Mouse (Mus musculus) embryonic facial prominence, embryonic 11.5 days (tissue): Measurements from ENCODE around the gene Slc17a7. TPM values are rescaled to one million over a fixed set of nuclear protein-coding genes. Genes with fewer than 3 reads are reported as not detected.

Experiments used
- ATAC-seq: fragments of 200-750 bp; cut with Nextera tagmentation; replicated peaks from 2 replicates; pipeline ENCODE4 v1.8.0; 2017; ENCODE audit warnings: low read depth; ENCODE audit not compliant: insufficient number of reproducible peaks, low FRiP score, low TSS enrichment
- DNase-seq: peaks from one replicate; pipeline ENCODE4 v3.0.0-alpha.2; 2015; ENCODE audit warnings: low spot score
- H3K27ac ChIP-seq: fragments of 300-500 bp; sonication (generic); replicated peaks from 2 replicates; pipeline ENCODE4 v1.5.1; 2014; ENCODE audit warnings: mild to moderate bottlenecking, low read depth, low read length, control low read depth
- H3K27me3 ChIP-seq: fragments of 300-500 bp; sonication (generic); 2 replicates; pipeline ENCODE4 v1.6.1; 2014; ENCODE audit warnings: mild to moderate bottlenecking, low read length, moderate library complexity, mixed read lengths; ENCODE audit not compliant: control insufficient read depth, insufficient read depth
- H3K36me3 ChIP-seq: fragments of 300-500 bp; sonication (generic); replicated peaks from 2 replicates; pipeline ENCODE4 v1.6.1; 2014; ENCODE audit warnings: low read depth, mild to moderate bottlenecking, low read length, moderate library complexity, mixed read lengths; ENCODE audit not compliant: control insufficient read depth, insufficient read depth
- H3K4me1 ChIP-seq: fragments of 300-500 bp; sonication (generic); 2 replicates; pipeline ENCODE4 v1.6.1; 2014; ENCODE audit warnings: low read length, mixed read lengths; ENCODE audit not compliant: control insufficient read depth, insufficient read depth
- H3K4me2 ChIP-seq: fragments of 300-500 bp; sonication (generic); 2 replicates; pipeline ENCODE4 v1.6.1; 2014; ENCODE audit warnings: low read depth, mild to moderate bottlenecking, control low read depth, low read length, moderate library complexity
- H3K4me3 ChIP-seq: fragments of 300-500 bp; sonication (generic); 2 replicates; pipeline ENCODE4 v1.5.1; 2014; ENCODE audit warnings: low read depth, low read length, control low read depth
- H3K9ac ChIP-seq: fragments of 300-500 bp; sonication (generic); replicated peaks from 2 replicates; pipeline ENCODE4 v1.6.1; 2014; ENCODE audit warnings: mild to moderate bottlenecking, control low read depth, low read length
- H3K9me3 ChIP-seq: fragments of 300-500 bp; sonication (generic); replicated peaks from 2 replicates; pipeline ENCODE4 v1.6.1; 2016; ENCODE audit warnings: mild to moderate bottlenecking, low read length, inconsistent platforms, mixed read lengths; ENCODE audit not compliant: control insufficient read depth
- WGBS: fragments of 180-500 bp; shearing (Covaris S2); extraction: QIAGEN DNeasy Blood & Tissue Kit; methylation state at CpG from one replicate; pipeline ENCODE4 v1.1.7; 2014; 5-methylcytosine and 5-hydroxymethylcytosine counted together
- polyA plus RNA-seq: library from polyadenylated mRNA; unstranded; fragments of >200 nt; fragmentation: Nextera tagmentation; extraction: Ambion mirVana; gene quantifications from 2 replicates; pipeline ENCODE4 v1.2.1, GENCODE M21; 2014

Slc17a7 gene
- polyA plus RNA-seq, 1 experiment from 2014 or later: 1.1 TPM

DNA sequence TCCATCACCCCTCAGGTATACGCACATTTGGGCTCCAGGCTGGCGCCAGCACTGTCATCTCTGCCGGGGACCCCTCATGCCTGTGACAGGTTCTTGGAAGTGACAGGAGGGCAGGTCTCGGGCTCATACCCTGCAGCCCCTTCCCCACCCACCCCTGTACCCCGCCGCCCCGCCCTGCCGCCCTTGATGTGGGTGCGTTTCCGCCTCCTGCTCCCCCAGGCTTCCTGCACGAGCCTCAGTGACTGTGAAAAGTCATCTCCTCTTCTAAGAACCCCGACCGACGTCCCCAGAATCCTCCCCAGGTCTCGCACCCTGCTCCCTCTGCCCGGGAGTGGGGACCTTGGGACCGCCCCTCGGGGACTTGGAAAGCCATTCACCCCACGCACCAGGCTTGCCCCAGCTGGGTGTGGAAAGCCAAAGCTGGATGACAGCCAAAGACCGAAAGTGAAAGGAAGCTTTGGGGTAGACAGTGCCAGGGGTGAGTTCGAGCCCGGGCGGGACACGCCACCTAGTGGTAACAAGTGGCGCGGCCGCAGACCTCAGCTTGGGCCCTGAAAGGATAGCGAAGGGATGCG is 27.7 kb upstream of the Slc17a7 start, which contains the start of the genes Gm45713 and Flt3l:
Gene Gm45713 (minus strand): TSS at position 239 of the 575 bp plus-strand sequence.
Gene Flt3l (minus strand): TSS at position 440 of the 575 bp plus-strand sequence.
- H3K9me3 ChIP-seq: no peaks in the 10 kb centered on the region
- H3K4me1 ChIP-seq: no peaks in the 10 kb centered on the region
- no peaks in the 10 kb centered on the region for H3K36me3 ChIP-seq
- H3K27ac ChIP-seq: no peak within 1 kb of the TSS
- H3K27me3 ChIP-seq: no peaks in the 10 kb centered on the region
- peak within 1 kb of the TSS; percentile 81 for H3K4me2 ChIP-seq
- ATAC-seq: peak; percentile 72
- peak within 1 kb of the TSS; percentile 43 for H3K4me3 ChIP-seq
- 3% methylated on average over 29 of the region's 29 CpGs for WGBS
- peak; percentile 88 for DNase-seq
- H3K9ac ChIP-seq: peak within 1 kb of the TSS; percentile 67

DNA sequence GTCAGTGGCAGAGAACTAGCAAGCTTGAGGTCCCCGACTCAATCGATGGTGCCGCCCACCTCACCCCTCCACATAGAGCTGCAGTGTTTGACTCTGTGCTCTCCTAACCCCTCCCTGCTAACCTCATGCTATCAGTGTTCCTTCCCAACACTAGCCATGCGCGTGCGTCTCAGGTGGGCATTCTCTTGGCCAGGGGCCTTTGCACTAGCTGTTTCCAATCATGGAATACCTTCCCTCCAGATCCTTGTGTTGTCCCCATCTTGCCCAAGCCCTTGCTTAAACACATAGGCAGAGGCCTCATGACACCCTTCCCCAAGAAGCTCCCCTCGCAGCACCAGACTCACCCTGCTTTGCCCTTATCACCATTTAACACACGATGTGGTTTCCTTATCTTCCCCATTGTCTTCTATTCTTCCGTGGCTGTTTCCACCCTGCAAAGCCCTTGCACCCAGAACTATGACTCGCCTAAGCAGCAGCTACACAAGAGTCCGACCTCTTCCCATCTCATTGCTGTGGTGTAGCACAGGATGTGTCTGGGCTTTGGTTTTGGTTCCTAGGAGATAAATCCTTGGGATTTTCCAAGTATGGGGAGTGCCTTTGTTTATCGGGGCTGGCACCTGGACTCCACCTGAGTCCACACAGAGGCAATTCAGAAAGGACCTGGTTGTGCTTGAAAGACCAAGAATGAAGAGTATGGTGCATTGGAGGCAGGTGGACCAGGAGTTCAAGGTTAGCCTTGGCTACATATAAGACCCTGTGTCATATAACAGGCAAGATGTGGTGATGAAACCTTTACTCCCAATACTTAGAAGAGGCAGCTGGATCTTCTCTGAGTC is 26.4 kb upstream of the Slc17a7 start:
- Histone ChIP-seq H3K27me3 (no peaks in the 10 kb centered on the region), H3K4me2 (no peak overlapping the region), H3K4me1 (no peaks in the 10 kb centered on the region), H3K9ac (no peak overlapping the region), H3K27ac (no peak overlapping the region), H3K4me3 (no peak overlapping the region), H3K9me3 (no peaks in the 10 kb centered on the region), H3K36me3 (no peaks in the 10 kb centered on the region; the same call in 1 of the 2 replicates)
- WGBS: 82% methylated on average over 12 of the region's 12 CpGs
- ATAC-seq: no peak
- DNase-seq: no peak

- DNase-seq: no peak
- Histone ChIP-seq H3K4me1 (no peaks in the 10 kb centered on the region), H3K9me3 (no peaks in the 10 kb centered on the region), H3K4me3 (no peak overlapping the region), H3K9ac (no peak overlapping the region), H3K4me2 (no peak overlapping the region), H3K27me3 (no peaks in the 10 kb centered on the region), H3K27ac (no peak overlapping the region), H3K36me3 (no peaks in the 10 kb centered on the region; the same call in 1 of the 2 replicates)
- WGBS: 55% methylated on average over 1 of the region's 1 CpGs
- no peak for ATAC-seq
Measured at GRCm38 (mm10) chr7:45138403-45138802, 25.3 kb upstream of the Slc17a7 start.

DNA sequence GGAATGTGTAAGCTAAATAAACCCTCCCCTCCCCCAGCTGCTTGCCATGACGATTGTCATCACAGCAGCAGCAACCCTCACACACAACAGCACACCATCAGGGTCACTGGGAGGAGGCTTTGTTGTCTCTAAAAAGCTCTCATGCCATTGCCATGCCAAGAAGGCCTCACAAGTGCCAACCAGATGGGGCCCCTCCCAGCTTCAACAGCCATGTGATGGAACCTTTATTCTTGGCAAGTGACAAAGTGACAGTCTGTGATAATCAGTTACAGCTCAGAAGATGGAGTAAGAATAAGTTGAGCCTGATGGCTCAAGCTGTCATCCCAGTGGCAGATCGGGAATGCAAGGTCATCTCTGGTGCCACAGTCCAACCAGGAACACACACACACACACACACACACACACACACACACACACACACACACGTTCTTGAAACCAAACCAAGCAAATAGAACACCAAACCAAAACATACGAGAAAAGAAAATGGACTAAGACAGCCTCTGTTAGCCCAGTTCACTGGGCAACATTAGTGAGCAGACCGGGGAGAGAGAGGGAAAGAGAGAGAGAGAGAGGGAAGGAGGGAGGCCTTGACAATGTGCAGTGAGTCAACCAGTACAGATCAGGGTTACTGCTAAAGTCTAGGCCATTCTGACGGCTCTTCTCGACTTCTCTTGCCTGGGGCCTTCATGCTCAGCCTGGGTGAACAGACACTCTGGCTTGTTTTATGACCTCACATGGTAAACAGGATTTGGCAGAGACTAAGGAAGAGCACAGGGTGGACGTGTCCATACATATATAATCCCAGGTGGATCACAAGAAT is 23.6 kb upstream of the Slc17a7 start:
- H3K4me3 ChIP-seq: no peak overlapping the region
- ATAC-seq (no peak), DNase-seq (no peak)
- 78% methylated on average over 8 of the region's 8 CpGs for WGBS
- H3K27ac ChIP-seq: no peak overlapping the region
- no peaks in the 10 kb centered on the region for H3K27me3 ChIP-seq
- H3K4me2 ChIP-seq: no peak overlapping the region
- H3K36me3 ChIP-seq: no peaks in the 10 kb centered on the region; the same call in 1 of the 2 replicates
- H3K9ac ChIP-seq: no peak overlapping the region
- H3K9me3 ChIP-seq: no peaks in the 10 kb centered on the region
- no peaks in the 10 kb centered on the region for H3K4me1 ChIP-seq

GRCm38 (mm10) chr7:45141319-45141718 is 22.4 kb upstream of the Slc17a7 start:
- WGBS: 92% methylated on average over 3 of the region's 3 CpGs
- no peak overlapping the region for H3K4me2 ChIP-seq
- H3K27me3 ChIP-seq: no peaks in the 10 kb centered on the region
- no peak overlapping the region for H3K4me3 ChIP-seq
- ATAC-seq (no peak), DNase-seq (no peak)
- no peak overlapping the region for H3K27ac ChIP-seq
- no peak overlapping the region for H3K9ac ChIP-seq
- H3K36me3 ChIP-seq: peaks cover 3% of the 10 kb centered on the region; the same call in 1 of the 2 replicates
- no peaks in the 10 kb centered on the region for H3K4me1 ChIP-seq
- no peaks in the 10 kb centered on the region for H3K9me3 ChIP-seq

DNA sequence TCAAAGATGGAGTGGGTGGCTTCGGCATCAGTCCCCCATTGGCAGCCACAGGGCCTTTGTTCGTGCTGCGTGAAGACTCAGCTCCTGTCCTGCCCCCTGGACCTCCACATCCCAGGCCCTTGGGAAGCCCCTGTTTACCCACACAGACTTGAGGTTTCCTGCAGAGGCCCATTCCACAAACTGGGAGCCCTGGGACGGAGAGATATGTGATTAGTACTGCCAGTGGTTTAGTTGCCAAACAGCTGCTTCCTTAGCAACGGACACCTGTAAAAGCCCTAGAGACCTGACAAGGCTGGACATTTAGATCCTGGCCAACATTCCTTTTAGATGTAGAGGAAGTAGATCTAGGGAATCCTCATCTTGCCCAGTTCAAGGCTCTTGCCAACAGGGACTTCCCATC is 21.8 kb upstream of the Slc17a7 start:
- no peaks in the 10 kb centered on the region for H3K27me3 ChIP-seq
- no peak for DNase-seq
- H3K4me3 ChIP-seq: no peak overlapping the region
- no peak overlapping the region for H3K27ac ChIP-seq
- peaks cover 3% of the 10 kb centered on the region; the same call in 1 of the 2 replicates for H3K36me3 ChIP-seq
- no peak for ATAC-seq
- no peak overlapping the region for H3K9ac ChIP-seq
- no peaks in the 10 kb centered on the region for H3K4me1 ChIP-seq
- H3K4me2 ChIP-seq: no peak overlapping the region
- H3K9me3 ChIP-seq: no peaks in the 10 kb centered on the region
- 89% methylated on average over 5 of the region's 5 CpGs for WGBS

- peaks cover 3% of the 10 kb centered on the region; the same call in 1 of the 2 replicates for H3K36me3 ChIP-seq
- no peak overlapping the region for H3K4me3 ChIP-seq
- WGBS: 87% methylated on average over 13 of the region's 13 CpGs
- no peak overlapping the region for H3K4me2 ChIP-seq
- no peak for DNase-seq
- H3K9me3 ChIP-seq: no peaks in the 10 kb centered on the region
- no peaks in the 10 kb centered on the region for H3K27me3 ChIP-seq
- no peaks in the 10 kb centered on the region for H3K4me1 ChIP-seq
- no peak for ATAC-seq
- H3K9ac ChIP-seq: no peak overlapping the region
- no peak overlapping the region for H3K27ac ChIP-seq
Measured at GRCm38 (mm10) chr7:45144368-45145174, 19.2 kb upstream of the Slc17a7 start.
